Mouse (Mus musculus): ENCODE data around the gene Lcmt1. TPM values are rescaled to one million over a fixed set of nuclear protein-coding genes. Genes with fewer than 3 reads are reported as not detected.

The Lcmt1 gene
- total RNA-seq, 4 experiments from 2014 or later = 29.4 to 35.5 (median 30.3) TPM

GRCm38 (mm10) chr7:123455088-123455487 is 85.5 kb downstream of the Lcmt1 start:
- no peak for DNase-seq (ENCODE audit: low spot score in 2 of 2)

GRCm38 (mm10) chr7:123458309-123458708 is 88.7 kb downstream of the Lcmt1 start:
- DNase-seq (ENCODE audit: low spot score in 2 of 2) = no peak

DNA sequence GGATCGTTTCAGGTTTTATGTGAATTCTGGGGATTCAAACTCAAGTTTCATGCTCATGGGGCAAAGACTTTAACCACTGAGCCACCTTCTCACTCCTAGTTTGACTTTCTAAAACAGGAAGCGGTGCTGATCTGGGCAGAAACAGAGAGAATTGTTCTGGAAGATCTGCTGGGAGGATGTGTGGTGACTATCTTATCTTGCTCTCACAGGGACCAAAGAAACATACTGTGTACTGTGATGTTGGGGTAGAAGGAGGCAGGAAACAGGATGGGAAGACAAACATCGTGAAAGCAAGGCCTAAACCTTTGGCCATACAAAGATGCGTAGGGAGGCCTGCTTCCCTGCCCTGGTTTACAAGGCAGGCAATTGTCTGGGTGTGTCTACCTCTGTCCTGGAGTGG is 89.7 kb downstream of the Lcmt1 start:
- no peak for DNase-seq (ENCODE audit: low spot score in 2 of 2)

- DNase-seq (ENCODE audit: low spot score in 2 of 2) = no peak
Observed at GRCm38 (mm10) chr7:123461316-123461715, 91.7 kb downstream of the Lcmt1 start.

DNA sequence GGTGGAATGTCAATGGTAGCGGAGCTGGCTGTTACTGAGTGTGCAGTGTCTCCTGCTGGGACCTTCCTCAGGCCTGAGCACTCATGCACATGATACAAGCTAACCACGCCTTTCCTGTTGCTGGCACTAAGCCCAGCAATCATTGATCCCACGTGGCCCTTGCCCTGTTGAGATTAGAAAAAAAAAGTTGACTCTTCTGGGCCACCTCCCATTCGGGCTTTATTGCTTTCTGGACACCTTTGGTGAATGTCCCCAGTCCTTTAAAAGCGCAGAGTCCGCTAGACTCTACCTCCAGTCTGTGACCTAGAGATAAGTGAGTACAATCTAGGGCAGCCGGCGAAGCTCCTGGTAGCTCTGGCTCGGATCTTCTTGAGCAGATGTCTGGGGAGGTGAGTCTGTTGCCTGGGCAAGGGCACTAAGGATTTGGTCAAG is 92.5 kb downstream of the Lcmt1 start, which contains the start of gene Aqp8:
Gene Aqp8, plus strand, starts transcription at position 222 of the 432 bp plus-strand sequence.
- no peak for DNase-seq (ENCODE audit: low spot score in 2 of 2)

DNA sequence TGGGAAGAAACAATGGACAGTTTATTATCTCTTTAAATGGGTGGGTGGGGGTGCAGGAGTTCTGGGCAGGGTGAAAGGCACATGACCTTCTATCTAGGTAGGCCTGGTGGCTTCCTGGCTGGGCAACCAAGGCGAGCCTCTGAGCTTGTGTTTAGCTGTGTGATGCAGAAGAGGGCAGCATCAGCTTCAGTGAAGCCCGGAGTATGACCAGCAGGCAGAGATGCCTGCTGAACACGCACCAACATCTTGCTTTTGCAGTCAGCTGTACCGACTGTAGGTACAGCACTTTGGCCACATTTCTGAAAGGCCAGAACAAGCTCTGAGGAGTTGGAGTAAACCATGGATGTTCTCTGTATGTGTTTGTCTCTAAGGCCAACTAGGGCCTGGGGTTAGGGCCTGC is 94.0 kb downstream of the Lcmt1 start:
- no peak for DNase-seq (ENCODE audit: low spot score in 2 of 2)

- DNase-seq (ENCODE audit: low spot score in 2 of 2) = peak; percentile 25 to 26
Observed at GRCm38 (mm10) chr7:123465692-123466387, 96.3 kb downstream of the Lcmt1 start.

DNA sequence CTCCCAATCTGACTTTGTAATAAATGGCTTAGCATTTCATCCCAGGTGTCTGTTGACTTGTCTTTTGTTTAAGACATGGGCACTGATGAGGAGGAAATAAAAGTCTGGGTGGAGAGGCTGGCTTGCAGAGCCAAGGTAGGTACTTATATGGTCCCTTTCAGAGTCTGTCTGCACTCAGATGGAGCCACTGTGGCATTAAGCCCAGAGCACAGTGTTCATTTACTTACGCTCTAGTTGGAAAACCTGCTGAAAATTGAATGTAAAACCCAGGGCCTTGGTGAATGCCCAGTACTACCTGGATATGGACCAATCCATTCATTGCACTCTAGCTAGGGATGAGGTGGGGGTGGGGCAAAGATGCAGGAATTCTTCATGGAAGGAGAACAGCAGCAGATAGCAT is 98.4 kb downstream of the Lcmt1 start:
- no peak for DNase-seq (ENCODE audit: low spot score in 2 of 2)

Other genes starting within 250 kb of the Lcmt1 start
- gene Tnrc6a, start 245.9 kb upstream of the Lcmt1 start, total RNA-seq (2022) = 10 to 100 TPM; 20.4 to 26.6 (median 22.1) TPM
- not detected for gene Slc5a11, start 155.0 kb upstream of the Lcmt1 start, total RNA-seq (2022)
- gene Arhgap17, start 131 bp downstream of the Lcmt1 start, total RNA-seq (2022) = 10 to 100 TPM; 11.8 to 17.7 (median 15.4) TPM
- not detected for gene Aqp8, start 92.5 kb downstream of the Lcmt1 start, total RNA-seq (2022)
- gene Zkscan2, start 130.7 kb downstream of the Lcmt1 start, total RNA-seq (2022) = under 1 TPM; 0.07 to 0.19 (median 0.15) TPM